Mouse (Mus musculus): ENCODE results near the gene Kcnk12.

The Kcnk12 gene

GRCm38 (mm10) chr17:87698996-87699765 is 98.6 kb downstream of the Kcnk12 start:
- no peak for DNase-seq (ENCODE audit: low spot score)

- no peak for DNase-seq (ENCODE audit: low spot score)
These were observed 101.0 kb downstream of the Kcnk12 start for GRCm38 (mm10) chr17:87696814-87697213.

- no peak for DNase-seq (ENCODE audit: low spot score)
These were observed 101.8 kb downstream of the Kcnk12 start for GRCm38 (mm10) chr17:87695874-87696465.
